Mouse (Mus musculus): ENCODE data around the gene Myom1.

- TF ChIP-seq CTCF (IDR thresholded peaks at IDR 0.05; ENCODE audit: low read depth) = no peak
- TF ChIP-seq EP300 (IDR thresholded peaks at IDR 0.05; ENCODE audit: low read depth) = no peak
These were observed 87.5 kb downstream of the Myom1 start for GRCm38 (mm10) chr17:71089781-71090480.
